Mouse (Mus musculus) layer of hippocampus, adult 11-12 months (tissue): ENCODE data around the gene Ttc28.
A peak's percentile ranks its signal among the peaks of the same experiment; 100 is the strongest.

Source experiments
- DNase-seq: peaks from one replicate; pipeline ENCODE4 v3.0.0; 2022; ENCODE audit warnings: low spot score

Gene Ttc28

DNA sequence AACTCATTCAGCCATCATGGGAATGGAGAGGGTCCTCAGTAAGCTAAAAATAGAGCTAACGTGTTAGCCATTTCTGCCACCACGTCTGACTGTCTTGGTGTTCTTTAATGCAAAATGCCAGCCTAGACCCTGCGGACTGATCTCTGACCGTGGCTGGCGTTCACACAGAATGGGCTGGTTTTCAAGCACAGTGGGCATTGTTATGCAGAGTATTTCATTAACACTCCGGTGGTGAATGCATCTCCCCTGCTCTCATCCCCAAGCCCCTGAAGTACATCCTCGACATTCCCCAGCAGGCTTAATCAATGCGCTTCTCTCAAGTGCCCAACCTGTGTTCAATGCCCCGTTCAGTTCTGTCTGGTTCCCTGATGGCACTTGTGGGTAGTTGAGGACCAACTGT, 290.8 kb downstream of the Ttc28 start:
- DNase-seq = no peak

- DNase-seq = no peak
These were observed 295.8 kb downstream of the Ttc28 start for GRCm38 (mm10) chr5:111175410-111175809.

GRCm38 (mm10) chr5:111175842-111176241, 296.2 kb downstream of the Ttc28 start:
- DNase-seq = no peak

GRCm38 (mm10) chr5:111176441-111176840, 296.8 kb downstream of the Ttc28 start:
- DNase-seq = no peak

DNA sequence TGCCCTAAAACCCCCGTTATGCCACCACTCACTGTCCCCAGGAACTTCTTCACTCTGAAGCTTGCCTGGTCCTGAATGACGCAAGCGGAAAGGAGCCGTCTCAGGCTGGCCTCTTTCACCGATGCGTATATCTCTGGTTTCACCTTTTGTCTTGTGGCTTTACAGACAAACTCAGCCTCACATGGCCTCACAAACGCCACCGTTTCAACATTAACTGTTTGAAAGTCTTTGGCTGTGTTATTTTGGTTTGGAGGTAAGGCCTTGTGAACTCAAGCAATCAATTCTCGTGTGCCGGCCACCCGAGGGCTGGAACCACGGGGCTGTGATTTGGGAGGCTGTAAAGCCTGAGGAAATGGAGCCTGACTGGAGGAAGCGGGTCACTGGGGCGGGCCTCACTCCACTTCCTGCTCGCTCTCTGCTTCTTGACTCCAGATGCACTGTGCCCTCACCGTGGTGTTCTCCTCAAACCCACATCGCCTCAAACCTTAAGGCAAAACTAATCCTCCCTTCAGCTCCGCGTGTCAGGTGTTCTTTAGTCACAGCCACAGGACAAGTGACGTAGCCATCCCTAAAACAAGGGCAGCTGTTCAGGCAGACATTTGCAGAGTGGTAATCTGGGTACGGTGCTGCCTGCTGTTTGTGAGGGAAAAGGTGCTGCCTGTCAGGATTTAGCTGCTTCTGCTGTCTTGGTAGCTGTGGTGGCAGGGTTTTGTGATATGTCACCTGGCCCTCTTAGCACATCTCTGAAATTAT, 298.9 kb downstream of the Ttc28 start:
- DNase-seq = peak; percentile 30

- peak; percentile 31 for DNase-seq
These were observed 300.0 kb downstream of the Ttc28 start for GRCm38 (mm10) chr5:111179651-111180050.

- no peak for DNase-seq
These were observed 300.8 kb downstream of the Ttc28 start for GRCm38 (mm10) chr5:111180091-111181053.

GRCm38 (mm10) chr5:111181204-111181912, 301.8 kb downstream of the Ttc28 start:
- DNase-seq = no peak

DNA sequence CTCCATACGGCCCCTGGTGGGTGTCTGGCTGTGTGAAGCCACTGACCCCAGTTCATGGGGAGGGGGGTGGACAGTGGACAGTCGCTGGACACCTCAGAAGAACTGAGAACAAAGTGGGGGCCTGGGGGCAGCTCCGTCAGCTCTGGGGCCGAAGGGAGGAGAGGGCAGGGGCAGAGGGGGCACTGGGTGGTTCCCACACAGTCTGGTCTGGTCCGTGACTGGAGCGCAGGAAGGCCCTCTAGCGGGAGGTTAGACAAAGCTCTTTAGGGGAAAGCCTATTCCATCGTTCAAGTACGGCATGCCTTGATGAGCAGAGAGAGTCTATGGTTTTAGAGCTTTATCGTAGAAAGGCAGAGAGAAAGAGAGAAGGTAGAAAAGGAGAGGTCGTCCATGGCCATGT, 307.0 kb downstream of the Ttc28 start:
- no peak for DNase-seq

DNA sequence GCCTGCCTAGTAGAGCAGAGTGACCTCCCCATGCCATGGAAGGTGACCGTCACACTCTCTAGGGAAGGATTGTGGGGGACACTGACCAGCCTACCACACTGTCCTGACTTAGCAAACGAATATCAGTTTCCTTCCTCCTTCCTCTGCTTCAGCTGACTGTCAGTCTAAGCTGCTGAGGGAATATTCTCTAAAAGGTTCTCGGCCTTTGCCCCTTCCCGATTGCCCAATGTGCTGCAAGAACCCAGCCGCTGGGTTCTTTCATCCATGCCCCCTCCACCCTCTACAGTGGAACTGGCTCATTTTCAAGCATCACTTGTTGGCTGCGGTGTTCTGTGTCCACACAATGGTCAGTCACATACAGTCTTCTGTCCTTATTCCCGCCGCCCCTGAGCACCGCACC, 312.4 kb downstream of the Ttc28 start:
- no peak for DNase-seq

- no peak for DNase-seq
These were observed 315.2 kb downstream of the Ttc28 start for GRCm38 (mm10) chr5:111194829-111195228.

DNA sequence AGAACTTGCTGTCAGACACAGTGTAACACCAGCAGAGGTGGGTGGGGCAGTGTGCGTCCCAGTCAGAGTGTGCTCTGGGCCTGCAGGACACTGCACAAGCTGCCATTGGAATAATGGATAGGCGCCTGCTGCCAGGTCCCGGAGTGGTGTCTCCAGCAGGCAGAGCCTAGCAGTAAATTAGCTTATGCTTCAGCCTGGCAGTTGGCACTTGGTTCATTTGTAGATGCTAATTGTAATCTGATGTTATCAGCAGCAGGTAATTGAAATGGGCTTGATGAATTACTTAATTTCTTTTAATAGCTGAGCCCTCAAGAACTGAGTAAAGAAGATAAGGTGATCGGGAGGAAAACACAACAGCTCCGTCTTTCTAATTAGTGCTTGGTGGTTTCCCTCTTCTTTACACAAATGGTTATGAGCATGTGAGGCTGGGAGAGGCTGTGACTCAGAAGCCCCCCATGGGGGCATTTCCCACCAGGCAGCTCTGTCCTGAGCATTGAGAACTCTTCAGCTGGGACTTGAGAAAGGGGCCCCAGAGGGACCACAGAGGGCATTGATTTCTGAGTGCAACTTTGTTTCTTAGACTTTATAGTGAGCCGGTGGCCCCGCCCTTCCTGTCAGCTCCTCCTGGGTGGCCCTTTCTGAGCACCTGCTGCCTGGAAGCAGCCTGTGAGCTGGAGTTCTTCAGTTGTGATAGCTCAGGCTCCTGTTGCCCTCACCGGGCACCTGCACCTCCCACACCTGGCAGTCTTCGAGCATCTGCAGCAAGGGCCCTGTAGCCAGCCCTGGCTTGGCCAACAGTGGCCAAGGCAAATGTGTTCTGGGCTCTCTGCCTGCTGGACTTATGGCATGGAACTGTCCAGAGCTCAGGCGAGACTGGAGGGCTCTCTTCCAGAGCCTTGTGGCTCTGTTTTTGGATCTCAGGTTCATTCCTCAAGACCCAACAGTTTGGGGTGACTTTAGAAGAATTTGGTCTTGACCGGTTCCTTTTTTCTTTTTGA, 316.2 kb downstream of the Ttc28 start:
- no peak for DNase-seq

GRCm38 (mm10) chr5:111197727-111198126, 318.1 kb downstream of the Ttc28 start:
- DNase-seq = no peak

GRCm38 (mm10) chr5:111200167-111200840, 320.7 kb downstream of the Ttc28 start:
- DNase-seq = no peak

- DNase-seq = peak; percentile 26
These were observed 321.5 kb downstream of the Ttc28 start for GRCm38 (mm10) chr5:111200915-111201610.

GRCm38 (mm10) chr5:111204221-111204620, 324.6 kb downstream of the Ttc28 start:
- DNase-seq = no peak

- no peak for DNase-seq
These were observed 325.5 kb downstream of the Ttc28 start for GRCm38 (mm10) chr5:111204976-111205586.

GRCm38 (mm10) chr5:111205817-111206216, 326.2 kb downstream of the Ttc28 start:
- DNase-seq = no peak

- no peak for DNase-seq
These were observed 328.5 kb downstream of the Ttc28 start for GRCm38 (mm10) chr5:111207924-111208659.
